ENCODE assay signal across 28 mouse cellular contexts in the genomic region with DNA sequence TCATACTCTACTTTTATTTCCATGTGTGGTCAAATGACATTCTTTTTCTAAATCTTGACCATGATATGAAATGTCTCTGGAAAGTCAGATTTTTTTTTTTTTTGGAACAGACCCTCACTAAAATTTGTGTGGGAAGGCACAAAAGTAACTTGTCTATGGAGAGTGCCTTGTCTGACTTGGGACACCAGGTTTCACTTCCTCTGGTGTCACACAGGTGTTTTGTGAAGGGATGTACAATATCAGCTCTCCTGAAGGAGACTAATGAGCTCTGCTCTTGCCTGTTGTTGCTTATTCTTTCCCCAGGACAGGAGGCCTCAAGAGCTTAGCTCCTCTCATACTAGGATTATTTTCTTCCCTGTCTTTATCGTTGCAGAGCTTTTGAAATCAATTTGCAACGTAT. TPM values are rescaled to one million over a fixed set of nuclear protein-coding genes. Genes with fewer than 3 reads are reported as not detected.
"Had no signal": no experiment of that assay in that cellular context is flagged by ENCODE, and none has a peak within 500 bp of the region (broad histone marks: within the 10 kb centered on the region; RNA-seq: fewer than 3 reads in every experiment).

No protein-coding gene starts in this region.

- H3K4me2 ChIP-seq: intestine, embryonic 15.5 days; kidney, embryonic 15.5 days; limb, embryonic 13.5 days; liver, embryonic 12.5 days; liver, embryonic 15.5 days; lung, embryonic 15.5 days; neural tube, embryonic 12.5 days; neural tube, embryonic 15.5 days; stomach, embryonic 15.5 days had no signal

- DNase-seq: kidney, adult 11 months; kidney, adult 8-10 months; kidney, postnatal 14 days; kidney, postnatal 4 days; liver; lung, adult 18-20 months; lung, postnatal 10 days; lung, postnatal 36 days; retina, postnatal 1 day; right cerebral cortex, postnatal 25 days; spleen, adult 18-20 months; thymus, adult 2 months; thymus, postnatal 14 days; thymus, postnatal 4 days had no signal

- H3K36me3 ChIP-seq: intestine, embryonic 15.5 days; kidney, embryonic 15.5 days; limb, embryonic 10.5 days; limb, embryonic 13.5 days; liver, embryonic 12.5 days; liver, embryonic 15.5 days; lung, embryonic 15.5 days; neural tube, embryonic 12.5 days; neural tube, embryonic 15.5 days; stomach, embryonic 15.5 days had no signal

- H3K4me3 ChIP-seq: intestine, embryonic 15.5 days; kidney, embryonic 15.5 days; limb, embryonic 10.5 days; limb, embryonic 13.5 days; liver, embryonic 12.5 days; liver, embryonic 15.5 days; lung, embryonic 15.5 days; megakaryocyte, embryonic 14.5 days; neural tube, embryonic 12.5 days; neural tube, embryonic 15.5 days; stomach, embryonic 15.5 days had no signal

- H3K9me3 ChIP-seq: intestine, embryonic 15.5 days; kidney, embryonic 15.5 days; limb, embryonic 10.5 days; limb, embryonic 13.5 days; liver, embryonic 12.5 days; liver, embryonic 15.5 days; lung, embryonic 15.5 days; megakaryocyte, embryonic 14.5 days; neural tube, embryonic 12.5 days; neural tube, embryonic 15.5 days; stomach, embryonic 15.5 days had no signal

- H3K27me3 ChIP-seq: intestine, embryonic 15.5 days; kidney, embryonic 15.5 days; limb, embryonic 13.5 days; liver, embryonic 12.5 days; liver, embryonic 15.5 days; lung, embryonic 15.5 days; megakaryocyte, embryonic 14.5 days; neural tube, embryonic 12.5 days; neural tube, embryonic 15.5 days; stomach, embryonic 15.5 days had no signal

- H3K9ac ChIP-seq: intestine, embryonic 15.5 days; kidney, embryonic 15.5 days; limb, embryonic 13.5 days; liver, embryonic 12.5 days; liver, embryonic 15.5 days; lung, embryonic 15.5 days; neural tube, embryonic 12.5 days; neural tube, embryonic 15.5 days; stomach, embryonic 15.5 days had no signal

- ATAC-seq: intestine, embryonic 15.5 days; liver, embryonic 12.5 days had no signal

- H3K27ac ChIP-seq: intestine, embryonic 15.5 days; kidney, embryonic 15.5 days; limb, embryonic 10.5 days; limb, embryonic 13.5 days; liver, embryonic 12.5 days; liver, embryonic 15.5 days; lung, embryonic 15.5 days; neural tube, embryonic 12.5 days; neural tube, embryonic 15.5 days; stomach, embryonic 15.5 days had no signal

- H3K4me1 ChIP-seq: intestine, embryonic 15.5 days; megakaryocyte, embryonic 14.5 days; stomach, embryonic 15.5 days had no signal

RNA-seq across cellular contexts. Expression of gene Tal2, which starts 15.6 kb away (rescaled TPM):
- total RNA-seq: layer of hippocampus, adult 18-20 months; layer of hippocampus, postnatal 14 days; left cerebral cortex, postnatal 25 days had no signal
- polyA plus RNA-seq: liver, embryonic 12.5 days; liver, embryonic 15.5 days had no signal
